Mouse (Mus musculus): ENCODE measurements at regions not wholly inside any gene's neighbourhood (a gene's known extent, or its start where the extent isn't known, plus 50 kb on each side); places are given as distances from the start of the nearest gene placed in this dataset.

DNA sequence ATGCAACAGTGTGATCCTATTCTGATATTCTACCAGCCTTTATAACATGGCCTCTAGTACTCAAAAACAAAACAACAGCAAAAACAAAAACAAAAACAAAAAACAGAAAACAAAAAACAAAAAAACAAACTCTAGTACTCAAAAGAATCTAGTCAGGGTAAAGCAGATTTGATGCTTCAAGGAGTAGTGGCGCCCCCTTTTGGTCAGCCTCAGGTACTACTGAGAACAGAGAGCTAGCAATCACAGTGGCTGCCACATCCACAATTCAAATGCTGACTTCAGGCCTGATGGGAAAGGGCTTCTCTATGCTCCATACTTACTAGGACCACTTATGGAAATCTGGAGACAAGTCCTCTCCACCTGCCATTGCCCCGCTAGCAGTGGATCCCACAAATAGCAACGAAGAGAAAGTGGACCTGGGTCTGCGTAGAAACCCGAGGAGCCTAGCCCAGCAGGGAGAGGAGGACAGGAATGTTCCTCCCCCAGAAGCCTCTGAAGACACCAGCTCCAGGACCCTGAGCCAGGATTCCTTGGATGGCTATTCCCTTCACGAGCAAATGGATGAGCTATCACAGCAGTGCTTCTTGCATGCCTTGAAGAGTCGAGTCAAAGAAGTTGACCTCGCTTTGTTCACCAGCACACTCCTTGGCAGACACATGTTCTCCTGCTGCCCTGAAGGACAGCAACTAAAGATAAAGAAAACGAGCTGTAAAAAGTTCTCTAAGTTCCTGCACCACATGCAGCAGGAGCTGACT is 100.5 kb upstream of the Gm527 start:
- TF ChIP-seq POLR2A (IDR thresholded peaks at IDR 0.05; ENCODE audit: borderline replicate concordance, extremely low read depth, insufficient read depth, insufficient read length, poor library complexity, severe bottlenecking) (no peak), CTCF (IDR thresholded peaks at IDR 0.05; ENCODE audit: borderline replicate concordance, extremely low read depth, insufficient read depth, insufficient read length) (peak; percentile 59)
